Mouse (Mus musculus): Measurements from ENCODE around the gene Lrp3.

The Lrp3 gene

GRCm38 (mm10) chr7:35189699-35190098 is 25.6 kb downstream of the Lrp3 start:
- DNase-seq (ENCODE audit: low read depth, low spot score) = no peak

GRCm38 (mm10) chr7:35185889-35186569 is 29.3 kb downstream of the Lrp3 start, which contains the start of gene Slc7a10:
Gene Slc7a10 (plus strand): TSS chr7:35186385.
- DNase-seq (ENCODE audit: low read depth, low spot score) = no peak

DNA sequence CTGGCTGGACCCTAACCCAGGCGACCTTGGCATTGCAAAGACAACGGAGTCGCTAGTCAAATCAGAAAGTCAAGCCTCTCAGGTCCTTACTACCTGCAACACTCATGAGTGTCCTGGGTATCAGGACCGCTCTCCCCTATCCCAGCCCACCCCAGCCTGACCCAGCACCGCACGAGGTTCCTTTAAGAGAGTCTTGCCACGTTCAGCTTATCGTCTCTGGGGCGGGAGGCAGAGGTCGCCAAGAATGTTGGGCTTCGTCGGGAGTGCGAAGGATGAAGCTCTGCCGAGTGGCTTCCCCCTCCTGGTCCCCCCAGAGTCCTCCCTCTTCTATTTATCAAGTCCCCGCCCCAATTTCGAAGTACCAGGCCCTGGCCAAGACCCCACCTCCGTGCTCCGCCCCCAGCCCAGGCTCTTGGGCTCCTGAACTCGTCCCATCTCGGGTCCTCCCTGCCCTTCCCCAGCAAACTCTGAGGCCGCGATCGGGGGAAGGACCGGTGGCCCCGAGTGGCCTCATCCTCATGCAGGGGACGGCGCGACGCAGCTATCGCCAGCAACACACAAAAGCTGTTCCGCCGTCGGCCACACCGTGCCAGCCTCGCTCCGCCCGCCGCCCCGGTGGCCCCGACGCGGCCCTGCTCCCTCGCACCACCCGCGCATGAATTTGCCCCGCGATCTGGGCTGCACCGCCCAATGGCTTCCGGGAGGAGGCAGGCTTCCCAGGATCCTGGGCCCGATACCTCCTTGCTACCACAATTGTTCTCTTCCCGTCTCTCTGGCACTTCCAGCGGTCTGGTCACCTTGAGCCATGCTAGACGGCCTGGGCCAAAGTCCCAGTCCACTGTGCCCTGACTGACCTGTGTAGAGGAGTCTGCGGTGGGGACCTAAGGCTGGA is 30.2 kb downstream of the Lrp3 start:
- no peak for DNase-seq (ENCODE audit: low read depth, low spot score)

- peak; percentile 78 for DNase-seq (ENCODE audit: low read depth, low spot score)
These were observed 38.6 kb downstream of the Lrp3 start for GRCm38 (mm10) chr7:35176412-35177381.

DNA sequence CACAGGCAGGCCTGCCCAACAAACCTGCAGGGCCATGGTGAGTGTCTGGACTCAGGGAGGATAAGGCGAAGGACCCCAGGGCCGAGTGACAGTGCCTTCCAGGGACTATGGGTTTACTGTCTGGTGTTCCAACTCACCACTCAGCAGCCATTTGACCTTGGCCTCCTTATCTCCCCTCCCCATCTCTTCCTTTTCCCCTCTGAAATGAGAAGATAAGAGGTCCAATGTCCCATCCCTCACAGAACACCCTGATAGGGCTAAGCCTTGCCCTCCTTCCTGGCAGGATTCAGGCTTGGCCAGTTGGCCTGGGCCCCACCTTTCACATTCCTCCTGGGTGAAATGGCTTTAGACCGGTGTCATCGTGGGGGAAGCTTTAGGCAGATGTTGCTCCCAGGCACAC is 39.8 kb downstream of the Lrp3 start:
- no peak for DNase-seq (ENCODE audit: low read depth, low spot score)

GRCm38 (mm10) chr7:35172519-35172918 is 42.8 kb downstream of the Lrp3 start:
- no peak for DNase-seq (ENCODE audit: low read depth, low spot score)

DNA sequence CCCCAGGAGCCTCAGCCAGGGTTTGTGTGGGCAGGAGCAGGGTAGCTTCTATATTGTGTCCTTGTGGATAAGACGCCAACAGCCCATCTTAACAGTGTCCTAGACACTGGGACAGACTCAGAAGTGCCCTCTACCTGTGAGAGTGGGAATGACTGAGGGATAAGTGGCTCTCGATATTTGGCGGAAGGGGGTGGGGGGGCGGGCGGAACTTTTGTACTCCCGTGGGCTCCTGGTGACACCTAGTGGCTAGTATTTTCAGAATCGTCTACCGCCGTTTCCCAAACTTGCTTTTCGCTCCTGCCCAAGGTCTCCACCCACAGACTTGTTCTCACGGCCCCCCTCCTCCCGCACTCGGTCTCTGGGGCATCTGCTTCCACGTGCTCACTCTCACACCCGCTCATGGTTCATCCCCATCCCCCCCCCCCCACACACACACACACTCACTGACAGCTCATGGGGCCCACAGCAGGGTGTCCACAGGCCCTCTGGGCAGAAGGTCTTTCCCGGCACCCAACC is 43.4 kb downstream of the Lrp3 start:
- DNase-seq (ENCODE audit: low read depth, low spot score) = peak; percentile 86

DNA sequence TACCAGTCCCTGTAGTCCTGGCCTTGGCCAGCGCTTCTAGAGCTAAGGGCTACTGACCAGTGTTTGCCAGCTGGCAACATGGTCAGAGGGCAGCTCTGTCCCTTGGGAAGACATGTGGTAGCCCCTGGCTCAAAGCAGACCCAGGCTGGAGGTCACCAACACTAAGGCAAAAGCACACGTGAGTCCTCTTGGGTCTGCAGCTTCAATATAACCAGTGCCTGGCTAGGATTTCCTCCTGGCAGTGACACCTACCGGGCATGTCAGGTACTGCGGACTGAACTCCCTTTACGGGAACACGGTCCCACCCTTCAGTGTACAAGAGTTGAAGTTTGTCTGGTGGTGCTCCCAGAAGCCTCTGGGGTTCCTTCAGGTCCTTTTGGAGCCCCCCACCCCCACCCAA is 46.0 kb downstream of the Lrp3 start:
- DNase-seq (ENCODE audit: low read depth, low spot score) = peak; percentile 74

DNA sequence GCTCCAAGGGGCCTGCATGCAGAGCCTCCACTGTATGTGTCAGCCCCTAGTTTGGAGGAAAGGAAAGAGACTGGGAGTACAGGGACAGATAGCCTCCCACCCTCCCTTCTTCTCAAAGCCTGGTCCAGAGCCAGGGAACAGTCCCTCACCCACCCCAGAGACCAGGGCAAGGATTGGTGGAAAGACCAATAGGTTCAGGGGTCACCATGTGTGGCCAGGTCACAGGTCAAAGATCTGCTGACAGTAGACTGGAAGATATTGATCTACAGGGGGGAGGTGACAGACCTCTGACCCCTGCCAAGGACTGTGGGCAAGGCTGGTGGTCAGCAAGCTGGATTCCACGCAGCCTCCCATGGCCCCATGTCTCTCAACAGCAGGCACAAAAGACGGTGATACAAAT is 47.4 kb downstream of the Lrp3 start:
- DNase-seq (ENCODE audit: low read depth, low spot score) = no peak

- no peak for DNase-seq (ENCODE audit: low read depth, low spot score)
These were observed 48.3 kb downstream of the Lrp3 start for GRCm38 (mm10) chr7:35166988-35167387.

DNA sequence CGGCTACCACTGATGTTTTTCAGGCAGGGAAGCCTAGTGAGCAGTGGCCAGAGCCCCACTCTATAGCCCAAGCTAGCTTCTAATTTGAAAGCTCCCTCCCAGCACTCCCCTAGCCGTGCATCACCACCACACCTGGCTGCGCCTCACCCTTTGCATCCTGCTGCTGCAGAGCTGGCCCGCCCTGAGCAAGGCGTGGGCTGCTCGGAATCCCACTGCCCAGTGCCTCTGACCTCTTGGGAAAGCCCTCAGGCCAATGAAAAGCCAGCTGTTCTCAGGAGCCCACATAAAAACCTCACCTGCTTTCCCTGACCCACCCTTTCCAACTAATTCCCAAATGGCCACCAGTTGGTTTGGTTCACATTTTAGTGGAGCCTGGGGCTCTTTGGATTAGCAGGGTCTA is 51.2 kb downstream of the Lrp3 start:
- DNase-seq (ENCODE audit: low read depth, low spot score) = no peak

DNA sequence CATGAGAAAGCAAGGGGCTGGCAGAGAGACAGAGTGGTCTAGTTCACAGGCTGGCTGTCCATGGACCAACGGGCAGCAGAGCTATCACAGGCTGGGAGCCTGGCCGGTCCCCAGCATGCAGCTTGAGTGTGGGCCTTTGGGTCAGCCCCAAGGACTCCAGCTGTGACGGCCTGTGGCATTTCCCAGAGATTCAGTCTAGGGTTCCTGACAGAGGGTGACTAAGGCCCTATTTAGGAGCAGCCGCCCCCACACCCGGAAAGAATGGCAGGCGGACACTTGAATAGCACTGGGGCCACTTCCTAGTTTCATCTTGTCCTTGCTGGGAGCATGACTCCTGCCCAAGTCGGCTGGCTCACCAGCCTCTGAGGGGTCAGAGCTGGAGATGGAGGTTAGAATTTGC is 51.7 kb downstream of the Lrp3 start:
- DNase-seq (ENCODE audit: low read depth, low spot score) = no peak

DNA sequence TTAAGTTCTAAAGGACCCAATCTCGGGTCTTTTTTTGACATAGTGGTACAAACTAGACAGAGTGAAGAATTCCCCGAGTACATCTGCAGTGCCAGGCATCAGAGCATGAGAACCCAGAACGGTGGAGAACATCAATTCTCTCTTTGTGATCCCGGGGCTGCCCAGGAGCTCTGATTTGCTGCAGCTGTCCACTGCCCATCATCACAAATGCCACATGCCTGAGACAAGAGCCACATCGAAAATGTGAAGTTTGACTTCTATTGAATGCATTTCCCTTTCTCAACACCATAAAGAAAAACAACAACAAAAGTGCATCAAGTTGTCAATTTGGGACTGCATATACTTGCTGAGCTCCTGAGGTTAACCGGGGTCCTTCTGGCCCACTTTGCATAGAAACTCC is 52.9 kb downstream of the Lrp3 start:
- no peak for DNase-seq (ENCODE audit: low read depth, low spot score)

DNA sequence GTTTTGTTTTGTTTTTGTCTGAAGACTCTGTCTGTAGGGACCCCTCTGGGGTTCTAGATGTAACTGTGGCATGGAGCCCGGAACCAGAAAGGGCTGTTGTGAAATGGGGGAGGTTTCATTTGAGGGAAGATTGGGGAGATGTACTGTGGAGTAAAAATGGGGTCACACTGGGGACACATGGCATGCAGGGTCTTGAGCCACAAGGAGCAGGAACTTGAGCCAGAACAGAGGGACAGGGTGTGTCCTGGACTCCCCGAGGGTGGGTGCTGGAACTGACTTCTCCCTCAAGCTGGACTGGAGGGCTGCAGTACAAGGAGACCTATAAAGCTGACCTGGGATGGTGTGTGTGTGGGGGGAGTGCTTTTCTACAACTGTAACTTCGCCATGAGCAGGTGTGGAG is 57.8 kb downstream of the Lrp3 start:
- DNase-seq (ENCODE audit: low read depth, low spot score) = no peak

- peak; percentile 53 for DNase-seq (ENCODE audit: low read depth, low spot score)
These were observed 58.5 kb downstream of the Lrp3 start for GRCm38 (mm10) chr7:35156561-35157477.

GRCm38 (mm10) chr7:35154449-35154848 is 60.8 kb downstream of the Lrp3 start:
- DNase-seq (ENCODE audit: low read depth, low spot score) = no peak

DNA sequence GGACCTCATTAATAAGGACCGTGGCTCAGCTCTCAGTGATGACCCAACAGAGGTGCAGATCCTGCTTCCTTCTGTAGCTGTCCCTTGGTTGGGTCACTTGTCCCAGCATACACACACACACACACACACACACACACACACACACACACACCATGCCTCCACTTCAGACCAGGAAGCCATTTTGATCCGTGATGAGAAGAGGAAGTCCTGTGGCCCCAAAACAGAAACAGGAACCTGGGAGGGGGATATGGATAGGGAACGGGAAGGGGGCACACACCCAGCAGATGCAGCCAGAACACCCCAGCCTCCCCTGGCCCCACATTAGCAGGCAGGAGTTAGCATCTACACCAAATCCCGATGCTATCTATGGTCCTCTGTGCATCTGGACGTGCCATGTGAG is 64.4 kb downstream of the Lrp3 start:
- no peak for DNase-seq (ENCODE audit: low read depth, low spot score)

Measured in A20 (cell line).